Mouse (Mus musculus) neural tube, embryonic 14.5 days (tissue): ENCODE data around the gene Xpnpep1. TPM values are rescaled to one million over a fixed set of nuclear protein-coding genes. Genes with fewer than 3 reads are reported as not detected.

Experiments
- ATAC-seq: fragments of 200-750 bp; cut with Nextera tagmentation; 2 replicates; pipeline ENCODE4 v1.8.0; 2017; ENCODE audit warnings: low read depth, mild to moderate bottlenecking, moderate TSS enrichment, moderate library complexity
- H3K27ac ChIP-seq: fragments of 300-500 bp; sonication (generic); 2 replicates; pipeline ENCODE4 v1.5.1; 2014; ENCODE audit warnings: low read depth, mild to moderate bottlenecking, control low read depth, low read length, moderate library complexity, mixed read lengths
- H3K27me3 ChIP-seq: fragments of 300-500 bp; sonication (generic); 2 replicates; pipeline ENCODE4 v1.6.1; 2014; ENCODE audit warnings: low read length; ENCODE audit not compliant: control insufficient read depth, insufficient read depth
- H3K36me3 ChIP-seq: fragments of 300-500 bp; sonication (generic); 2 replicates; pipeline ENCODE4 v1.6.1; 2014; ENCODE audit warnings: low read length, mixed read lengths; ENCODE audit not compliant: control insufficient read depth, insufficient read depth
- H3K4me1 ChIP-seq: fragments of 300-500 bp; sonication (generic); 2 replicates; pipeline ENCODE4 v1.6.1; 2014; ENCODE audit warnings: low read length; ENCODE audit not compliant: control insufficient read depth, insufficient read depth
- H3K4me2 ChIP-seq: fragments of 300-500 bp; sonication (generic); 2 replicates; pipeline ENCODE4 v1.6.1; 2014; ENCODE audit warnings: mild to moderate bottlenecking, low read depth, low read length, control low read depth
- H3K4me3 ChIP-seq: fragments of 300-500 bp; sonication (generic); 2 replicates; pipeline ENCODE4 v1.5.1; 2014; ENCODE audit warnings: low read depth, low read length, control low read depth, mixed read lengths
- H3K9ac ChIP-seq: fragments of 300-500 bp; sonication (generic); replicated peaks from 2 replicates; pipeline ENCODE4 v1.6.1; 2014; ENCODE audit warnings: low read depth, mild to moderate bottlenecking, control low read depth, low read length, mixed read lengths
- H3K9me3 ChIP-seq: fragments of 300-500 bp; sonication (generic); 2 replicates; pipeline ENCODE4 v1.6.1; 2016; ENCODE audit warnings: low read length; ENCODE audit not compliant: control insufficient read depth
- WGBS: fragments of 180-500 bp; shearing (Covaris S2); extraction: QIAGEN DNeasy Blood & Tissue Kit; methylation state at CpG from one replicate; pipeline ENCODE4 v1.1.7; 2014; 5-methylcytosine and 5-hydroxymethylcytosine counted together
- microRNA-seq: library from miRNA; unstranded; fragments of <30 nt; microRNA quantifications from one replicate; pipeline ENCODE4, GENCODE M21; 2016
- polyA plus RNA-seq: library from polyadenylated mRNA; unstranded; fragments of >200 nt; fragmentation: Nextera tagmentation; extraction: Ambion mirVana; gene quantifications from 2 replicates; pipeline ENCODE4 v1.2.1, GENCODE M21; 2014

The Xpnpep1 gene
- polyA plus RNA-seq, 1 experiment from 2014 or later, result 123 TPM

- Histone ChIP-seq H3K9ac (no peak overlapping the region), H3K36me3 (no peaks in the 10 kb centered on the region), H3K9me3 (no peaks in the 10 kb centered on the region), H3K27ac (no peak overlapping the region), H3K4me2 (no peak overlapping the region), H3K27me3 (no peaks in the 10 kb centered on the region), H3K4me3 (no peak overlapping the region), H3K4me1 (no peaks in the 10 kb centered on the region)
- no peak for ATAC-seq
- 34% methylated on average over 2 of the region's 2 CpGs for WGBS
Measured at GRCm38 (mm10) chr19:52904182-52904581, 135.8 kb downstream of the Xpnpep1 start.

DNA sequence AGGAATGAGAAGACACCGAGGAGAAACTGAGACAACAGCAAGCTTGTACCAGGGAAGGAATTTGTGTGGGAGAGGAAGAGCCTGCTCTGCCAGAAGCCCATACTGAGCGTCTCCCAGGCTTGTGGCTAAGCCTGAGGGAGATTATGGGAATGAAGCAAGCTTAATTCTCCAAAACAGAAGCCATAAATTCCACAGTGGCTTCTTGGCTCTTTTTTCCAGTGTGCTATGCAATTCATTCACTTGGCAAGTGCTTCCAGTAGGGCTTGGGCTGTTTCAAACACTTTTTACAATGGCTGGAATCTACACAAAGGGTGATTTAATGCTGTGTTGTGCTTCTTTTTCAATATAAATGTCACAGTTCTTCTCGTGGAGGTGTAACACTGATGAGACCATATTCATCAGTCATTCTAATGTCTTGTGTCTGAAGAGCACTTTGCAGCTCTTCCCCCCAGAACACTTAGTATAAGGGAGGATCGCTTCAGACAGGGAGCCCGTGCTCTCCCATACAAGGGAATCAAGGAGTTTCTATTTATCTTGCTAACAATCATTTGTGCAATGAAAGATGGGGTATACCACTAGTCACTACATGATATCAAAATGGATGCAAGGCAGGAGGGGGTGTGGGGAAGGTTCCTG lies 148.1 kb downstream of the Xpnpep1 start:
- Histone ChIP-seq H3K9ac (no peak overlapping the region), H3K27ac (no peak overlapping the region), H3K4me2 (no peak overlapping the region), H3K27me3 (no peaks in the 10 kb centered on the region), H3K4me3 (no peak overlapping the region), H3K9me3 (no peaks in the 10 kb centered on the region), H3K36me3 (no peaks in the 10 kb centered on the region), H3K4me1 (no peaks in the 10 kb centered on the region)
- 19% methylated on average over 5 of the region's 5 CpGs for WGBS
- ATAC-seq, result peak; percentile 71

Small RNAs within 50 kb of the gene (microRNA-seq; reads per million reads assigned to microRNA genes)
- not detected for gene Mir6407

Other genes starting within 250 kb of the Xpnpep1 start
- gene Add3, start 100.2 kb upstream of the Xpnpep1 start, polyA plus RNA-seq, result 26.3 and 39.8 TPM in 2 replicates